In genomic region chr10:94829407-94829806, GRCm38 (mm10) we compare ENCODE assay signal across 8 mouse cellular contexts.
A peak's percentile ranks its signal among the peaks of the same experiment; 100 is the strongest.
DNase-seq lines count a peak whose midpoint lies in the region; ATAC-seq and TF ChIP-seq lines count a peak whose summit lies in the region.

No protein-coding gene starts in this region.

- no peak overlapping the region for H3K27ac ChIP-seq in heart, embryonic 10.5 days
- peak overlapping the region; percentile 87 for H3K27ac ChIP-seq in limb, embryonic 13.5 days
- H3K27ac ChIP-seq in stomach, postnatal 0 days (replicated peaks) = peak overlapping the region; percentile 84

- peak overlapping the region; percentile 25 for H3K4me2 ChIP-seq in limb, embryonic 13.5 days (replicated peaks)
- H3K4me2 ChIP-seq in myocyte (ENCODE audit: low read depth) = peak overlapping the region; percentile 27
- H3K4me2 ChIP-seq in stomach, postnatal 0 days (replicated peaks; ENCODE audit: low read depth) = peak overlapping the region; percentile 52

- no peak overlapping the region for H3K4me3 ChIP-seq in heart, embryonic 10.5 days
- H3K4me3 ChIP-seq in limb, embryonic 13.5 days = no peak overlapping the region
- no peak overlapping the region for H3K4me3 ChIP-seq in myocyte
- H3K4me3 ChIP-seq in stomach, postnatal 0 days (ENCODE audit: low read depth, low read length) = peak overlapping the region; percentile 30

- peaks cover 14% of the 10 kb centered on the region; the same call in 1 of the 2 replicates for H3K4me1 ChIP-seq in heart, embryonic 10.5 days
- H3K4me1 ChIP-seq in limb, embryonic 13.5 days = peaks cover 50% of the 10 kb centered on the region
- peaks cover 3% of the 10 kb centered on the region; the same call in 1 of the 2 replicates for H3K4me1 ChIP-seq in stomach, postnatal 0 days (replicated peaks; ENCODE audit: control insufficient read depth, insufficient read depth)

- peak; percentile 85 for ATAC-seq in limb, embryonic 13.5 days (ENCODE audit: low FRiP score, low read depth)
- ATAC-seq in stomach, postnatal 0 days (ENCODE audit: low FRiP score, low TSS enrichment) = peak; percentile 76; the same call in 1 of the 2 replicates

- no peak for TF ChIP-seq EP300 in stomach, postnatal 0 days (optimal IDR thresholded peaks at IDR 0.05)

- H3ac ChIP-seq in myocyte (ENCODE audit: control insufficient read depth, insufficient read length) = no peak overlapping the region

- intact Hi-C loops in gastrocnemius, postnatal 36 days (cut with DNase I) = no loop called here

- DNase-seq in heart, adult 11 months = peak; percentile 98
- DNase-seq in heart, embryonic 10.5 days (ENCODE audit: low spot score) = no peak
- DNase-seq in cerebellum, adult 8-10 months = peak; percentile 21
- DNase-seq in gastrocnemius, postnatal 36 days = peak; percentile 72 to 76
- DNase-seq in kidney, adult 8-10 months = peak; percentile 47 to 62
- peak; percentile 82 for DNase-seq in stomach, postnatal 0 days (ENCODE audit: low spot score)

- peaks cover 16% of the 10 kb centered on the region; the same call in 1 of the 2 replicates for H3K27me3 ChIP-seq in heart, embryonic 10.5 days (ENCODE audit: insufficient read depth, poor library complexity, severe bottlenecking)
- no peaks in the 10 kb centered on the region for H3K27me3 ChIP-seq in limb, embryonic 13.5 days
- peaks cover 20% of the 10 kb centered on the region for H3K27me3 ChIP-seq in myocyte (ENCODE audit: control insufficient read depth, insufficient read depth, insufficient read length)
- H3K27me3 ChIP-seq in stomach, postnatal 0 days (ENCODE audit: control insufficient read depth, insufficient read depth, low read length) = no peaks in the 10 kb centered on the region

- no peak overlapping the region for H3K9ac ChIP-seq in limb, embryonic 13.5 days
- peak overlapping the region; percentile 41; the same call in 1 of the 2 replicates for H3K9ac ChIP-seq in stomach, postnatal 0 days (ENCODE audit: low read length)

- H3K79me2 ChIP-seq in myocyte (ENCODE audit: control insufficient read depth, insufficient read depth) = no peaks in the 10 kb centered on the region

- TF ChIP-seq POLR2A in myocyte (IDR thresholded peaks at IDR 0.05; ENCODE audit: insufficient read length, low read depth) = no peak

- WGBS in heart, embryonic 10.5 days = 69% methylated on average over 6 of the region's 6 CpGs
- 29% methylated on average over 6 of the region's 6 CpGs for WGBS in limb, embryonic 13.5 days
- 10% methylated on average over 6 of the region's 6 CpGs for WGBS in stomach, postnatal 0 days

- H3K36me3 ChIP-seq in heart, embryonic 10.5 days = no peaks in the 10 kb centered on the region
- no peaks in the 10 kb centered on the region for H3K36me3 ChIP-seq in limb, embryonic 13.5 days
- no peaks in the 10 kb centered on the region for H3K36me3 ChIP-seq in myocyte (ENCODE audit: control insufficient read depth, insufficient read depth)
- H3K36me3 ChIP-seq in stomach, postnatal 0 days (ENCODE audit: control insufficient read depth, insufficient read depth, low read length) = no peaks in the 10 kb centered on the region

- no peaks in the 10 kb centered on the region for H3K9me3 ChIP-seq in heart, embryonic 10.5 days
- no peaks in the 10 kb centered on the region for H3K9me3 ChIP-seq in limb, embryonic 13.5 days
- no peaks in the 10 kb centered on the region for H3K9me3 ChIP-seq in stomach, postnatal 0 days (ENCODE audit: control insufficient read depth, low read length)

- TF ChIP-seq CTCF in stomach, postnatal 0 days (IDR thresholded peaks at IDR 0.05; ENCODE audit: low read depth) = no peak

TF ChIP-seq in myocyte, 11 proteins besides CTCF, POLR2A, EP300 and RAD21:
- TF ChIP-seq MYOD1 (IDR thresholded peaks at IDR 0.05; ENCODE audit: control insufficient read depth in 1 of 3, insufficient read length in 2 of 3, low read depth in 2 of 3) (no peak), MAX (IDR thresholded peaks at IDR 0.05; ENCODE audit: low read depth) (no peak), CEBPB (IDR thresholded peaks at IDR 0.05; ENCODE audit: insufficient read depth, poor library complexity, severe bottlenecking) (no peak), REST (IDR thresholded peaks at IDR 0.05; ENCODE audit: insufficient read depth, insufficient read length) (no peak), TCF12 (IDR thresholded peaks at IDR 0.05; ENCODE audit: insufficient read depth, poor library complexity, severe bottlenecking) (no peak), E2F4 (IDR thresholded peaks at IDR 0.05; ENCODE audit: insufficient read depth) (no peak), MYOG (IDR thresholded peaks at IDR 0.05; ENCODE audit: control insufficient read depth in 1 of 3, insufficient read depth in 1 of 3, insufficient read length in 2 of 3, low read depth in 2 of 3) (no peak), POLR2AphosphoS2 (IDR thresholded peaks at IDR 0.05; ENCODE audit: insufficient read length, low read depth) (no peak), TCF3 (IDR thresholded peaks at IDR 0.05; ENCODE audit: insufficient read length, low read depth) (no peak), USF1 (IDR thresholded peaks at IDR 0.05; ENCODE audit: low read depth) (no peak), SRF (IDR thresholded peaks at IDR 0.05; ENCODE audit: control insufficient read depth, insufficient read length, low read depth) (no peak)
